Mouse (Mus musculus) frontal cortex, postnatal 36 days (tissue): ENCODE data around the gene Nol10.

Experiments
- DNase-seq, 2 experiments: peaks; one replicate each; pipeline ENCODE4 v3.0.0; 2022; ENCODE audit warnings: low spot score in 2 of 2

Nol10 gene

DNA sequence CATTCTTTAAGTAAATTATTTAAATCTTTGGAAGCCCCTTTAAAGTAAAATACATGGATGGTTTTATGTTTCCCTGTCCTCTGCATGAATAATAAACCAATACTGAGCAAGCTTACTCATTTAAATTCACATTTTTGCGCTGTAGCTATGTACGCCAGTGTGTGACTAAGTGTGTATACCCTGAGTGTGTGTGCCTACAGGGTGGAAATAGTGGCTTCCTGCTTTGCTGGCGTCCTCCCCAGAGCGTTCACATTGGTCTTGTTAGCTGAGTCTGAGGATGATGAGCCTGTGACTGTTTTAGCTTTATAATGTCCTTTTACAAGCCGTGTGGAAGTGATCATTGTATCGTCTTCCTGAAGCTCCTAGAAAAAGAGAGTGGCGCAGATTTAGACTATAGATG, 60.1 kb downstream of the Nol10 start:
- DNase-seq: no peak

DNA sequence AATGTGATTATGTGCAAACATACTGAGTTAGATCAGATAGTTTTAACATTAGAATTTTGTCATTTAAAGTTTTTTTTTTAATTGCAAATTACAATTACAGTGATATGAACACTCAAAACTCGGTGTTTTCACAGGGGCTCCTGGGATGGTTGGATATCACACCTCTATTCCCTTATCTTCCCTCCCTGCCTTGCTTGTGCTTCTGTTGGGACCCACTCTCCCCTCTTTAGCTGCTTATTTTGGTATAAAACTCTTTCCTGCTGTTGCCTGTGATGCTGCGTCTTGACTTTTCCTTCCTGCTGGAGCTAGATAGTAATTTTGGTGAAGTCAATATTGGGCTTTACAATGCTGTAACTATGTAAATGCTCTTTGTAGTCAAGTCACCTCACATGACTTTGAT, 63.0 kb downstream of the Nol10 start:
- DNase-seq: no peak

DNA sequence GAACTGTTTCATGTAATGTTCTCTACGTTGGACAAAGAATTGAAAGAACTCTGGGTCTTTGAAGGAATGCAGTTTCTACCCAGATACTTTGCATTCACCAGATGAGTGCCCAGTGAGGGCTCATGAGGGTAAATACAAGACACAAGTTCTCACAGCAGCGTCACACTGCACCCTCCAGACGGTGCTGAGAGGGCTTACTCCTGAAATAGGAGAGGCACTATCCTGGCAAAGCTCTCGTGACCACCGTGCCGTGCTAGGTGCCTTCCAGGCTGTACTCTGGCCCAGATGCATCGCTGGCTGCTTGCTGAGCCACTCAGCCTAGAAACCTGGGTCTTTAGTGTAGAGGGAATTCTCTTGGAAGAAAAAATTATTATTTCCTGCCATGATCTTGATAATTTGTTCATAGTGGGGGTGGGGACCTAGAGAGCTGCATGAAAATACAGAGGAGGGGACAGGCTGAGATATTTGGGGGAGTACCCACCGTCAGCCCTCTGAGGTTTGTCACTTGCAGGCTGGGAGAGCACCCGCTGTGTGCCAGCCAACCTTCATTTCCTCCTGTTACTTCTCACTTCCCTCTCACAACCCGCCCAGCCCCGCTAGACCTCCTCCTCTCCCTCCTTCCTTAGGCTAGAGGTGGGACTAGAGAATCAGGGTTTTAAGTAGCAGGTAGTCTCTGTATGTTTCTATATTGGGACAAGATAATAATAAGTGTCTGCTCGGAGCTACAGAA, 63.7 kb downstream of the Nol10 start:
- DNase-seq: no peak

- no peak for DNase-seq
Measured at GRCm38 (mm10) chr12:17414734-17415133, 66.5 kb downstream of the Nol10 start.

- no peak for DNase-seq
Measured at GRCm38 (mm10) chr12:17420168-17420810, 72.0 kb downstream of the Nol10 start.

- no peak for DNase-seq
Measured at GRCm38 (mm10) chr12:17425254-17426169, 77.3 kb downstream of the Nol10 start.

- DNase-seq: no peak
Measured at GRCm38 (mm10) chr12:17426735-17427134, 78.5 kb downstream of the Nol10 start.

GRCm38 (mm10) chr12:17430578-17430977, 82.3 kb downstream of the Nol10 start:
- no peak for DNase-seq

GRCm38 (mm10) chr12:17431166-17431565, 82.9 kb downstream of the Nol10 start:
- DNase-seq: no peak

GRCm38 (mm10) chr12:17431812-17432332, 83.6 kb downstream of the Nol10 start:
- no peak for DNase-seq

DNA sequence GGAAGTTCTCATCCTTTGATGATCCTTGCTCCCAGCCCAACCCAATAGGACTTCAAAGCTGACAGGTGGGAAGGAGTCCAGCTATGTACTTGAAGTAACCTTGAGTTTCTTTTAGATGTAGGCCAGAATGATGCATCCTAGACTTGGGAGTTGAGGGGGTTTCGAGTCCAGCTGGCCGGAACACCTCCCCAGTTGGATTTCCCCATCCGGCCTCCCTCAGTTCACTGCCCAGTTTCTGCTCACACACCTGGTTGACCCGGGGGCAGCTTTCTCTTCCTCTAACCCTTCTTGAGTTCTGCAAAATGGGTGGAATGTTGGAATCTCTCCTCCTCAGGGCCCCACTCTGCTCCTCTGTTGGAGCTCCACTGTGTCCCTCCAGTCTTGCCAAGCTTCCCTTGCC, 85.5 kb downstream of the Nol10 start:
- DNase-seq: no peak

DNA sequence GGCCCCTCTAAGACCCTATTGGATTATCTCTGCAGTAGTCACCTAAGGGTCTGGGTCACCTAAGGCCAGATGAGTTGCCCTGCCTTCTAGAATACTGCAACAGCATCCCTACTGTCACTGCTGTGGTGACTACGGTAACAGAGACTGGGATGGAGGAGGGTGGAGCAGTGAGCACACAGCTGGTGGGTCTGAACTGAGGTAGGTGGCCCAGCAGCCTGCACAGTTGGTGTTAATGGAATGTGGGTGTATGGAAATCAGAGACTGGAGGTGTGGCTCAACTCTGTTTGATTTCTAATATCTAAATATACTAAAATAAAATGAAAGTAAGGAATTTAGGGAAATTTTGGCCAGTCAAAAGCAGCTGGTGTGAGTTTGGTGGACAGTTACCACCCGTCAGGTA, 88.2 kb downstream of the Nol10 start:
- no peak for DNase-seq

- DNase-seq: no peak
Measured at GRCm38 (mm10) chr12:17440251-17440651, 92.0 kb downstream of the Nol10 start.

- no peak for DNase-seq
Measured at GRCm38 (mm10) chr12:17441495-17441894, 93.2 kb downstream of the Nol10 start.

DNA sequence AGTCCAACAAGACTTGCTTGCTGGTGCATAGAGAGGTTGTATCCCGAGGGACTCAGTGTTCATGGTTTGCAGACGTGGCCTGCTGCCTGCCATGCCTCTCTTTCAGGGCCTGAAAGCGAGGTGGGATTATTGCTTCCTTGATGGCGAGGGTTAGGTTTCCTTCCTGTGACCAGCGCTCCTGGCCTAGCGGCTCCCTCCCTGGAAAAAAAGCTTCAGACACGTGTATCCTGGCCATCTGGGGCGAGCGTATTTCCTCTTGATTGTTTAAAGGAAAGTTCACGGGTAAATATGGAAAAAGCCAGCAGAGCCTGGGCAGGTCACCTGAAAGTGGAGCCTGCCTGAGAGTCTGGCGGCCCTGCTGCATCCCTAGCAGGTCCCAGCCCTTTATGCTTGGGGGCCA, 96.1 kb downstream of the Nol10 start:
- DNase-seq: no peak

GRCm38 (mm10) chr12:17445251-17445650, 97.0 kb downstream of the Nol10 start:
- no peak for DNase-seq

DNA sequence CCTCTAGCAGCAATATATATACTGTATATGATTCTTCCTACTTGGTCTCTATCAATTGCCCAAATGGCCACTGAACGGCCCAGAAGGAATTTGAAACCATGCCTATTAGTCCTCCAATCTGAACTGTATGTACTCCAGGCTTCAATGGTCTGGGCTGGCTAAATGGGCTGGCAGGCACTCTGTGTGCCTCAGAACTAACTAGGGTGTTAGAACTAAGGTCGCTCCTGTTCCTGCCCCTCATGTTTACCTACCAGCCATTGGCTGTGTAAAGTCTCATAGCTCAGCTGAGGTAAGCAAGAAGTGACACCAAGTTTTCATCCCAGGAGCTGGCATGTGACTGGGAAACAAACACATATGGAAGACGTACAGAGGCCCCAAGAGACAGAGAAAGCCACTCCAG, 100.5 kb downstream of the Nol10 start:
- DNase-seq: no peak

GRCm38 (mm10) chr12:17449661-17450091, 101.4 kb downstream of the Nol10 start:
- DNase-seq: no peak

- DNase-seq: no peak
Measured at GRCm38 (mm10) chr12:17450503-17450902, 102.2 kb downstream of the Nol10 start.

- DNase-seq: no peak
Measured at GRCm38 (mm10) chr12:17450908-17451307, 102.7 kb downstream of the Nol10 start.

DNA sequence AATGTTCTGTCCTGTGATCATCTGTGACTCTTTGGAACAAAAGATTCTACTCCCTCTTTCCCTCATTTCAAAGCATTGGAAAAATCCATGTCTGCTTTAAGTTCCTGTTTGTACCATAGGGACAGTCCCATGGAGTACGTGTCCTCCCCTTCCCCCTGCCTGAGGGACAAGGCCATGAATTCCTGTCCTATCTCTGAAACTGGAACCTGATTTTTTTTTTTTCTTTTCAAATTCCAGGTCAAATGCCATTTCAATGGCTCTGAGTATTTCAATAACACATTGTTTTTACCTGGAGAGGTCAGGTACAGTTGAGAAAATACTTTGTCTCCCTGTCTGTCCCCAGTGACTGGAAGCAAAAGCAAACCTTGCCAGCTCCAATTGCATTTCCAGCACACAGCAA, 104.0 kb downstream of the Nol10 start:
- DNase-seq: no peak

- no peak for DNase-seq
Measured at GRCm38 (mm10) chr12:17453918-17454317, 105.7 kb downstream of the Nol10 start.
